Mouse (Mus musculus) gastrocnemius, adult 2 months (tissue): ENCODE results near the gene Olfr1099. TPM values are rescaled to one million over a fixed set of nuclear protein-coding genes. Genes with fewer than 3 reads are reported as not detected.

Source experiments
- DNase-seq: peaks from one replicate; pipeline ENCODE4 v3.0.0; 2022
- H3K27ac ChIP-seq: fragments of 200-600 bp; 2 replicates; pipeline ENCODE4 v1.8.1; 2022; ENCODE audit warnings: mild to moderate bottlenecking
- H3K4me3 ChIP-seq: fragments of 200-600 bp; 2 replicates; pipeline ENCODE4 v1.8.1; 2022; ENCODE audit warnings: mild to moderate bottlenecking, moderate library complexity
- CTCF ChIP-seq: fragments of 200-600 bp; IDR thresholded peaks from 2 replicates; pipeline ENCODE4 v1.8.1; 2022; ENCODE audit warnings: antibody characterized with exemption, mild to moderate bottlenecking, moderate library complexity
- intact Hi-C: fragments of 180-260 bp; cut with DNase I; formaldehyde crosslinking; loops from one replicate; pipeline ENCODE4 v1.15.1; 2025
- long read RNA-seq, 2 experiments: library from polyadenylated mRNA; stranded (forward); transcript quantifications; one replicate each; pipeline ENCODE4 v2.0.0; 2021
- total RNA-seq, 2 experiments: library from RNA; stranded (reverse); gene quantifications; 2 replicates each; pipeline ENCODE4 v1.2.3; 2021

The Olfr1099 gene
- not detected for total RNA-seq
- long read RNA-seq, experiment 1, result 0 reads
- long read RNA-seq, experiment 2, result 0 reads

- Histone ChIP-seq H3K27ac (no peak within 1 kb of the TSS), H3K4me3 (no peak within 1 kb of the TSS)
- no peak for DNase-seq
- TF ChIP-seq CTCF, result no peak
- intact Hi-C loops, result no loop called here
Measured at GRCm38 (mm10) chr2:86960593-86960992, at the start of gene Olfr1099. Gene Olfr1099, minus strand, starts transcription at chr2:86960693.

- intact Hi-C loops, result no loop called here
- Histone ChIP-seq H3K27ac (no peak within 1 kb of the TSS), H3K4me3 (no peak within 1 kb of the TSS)
- TF ChIP-seq CTCF, result no peak
- no peak for DNase-seq
Measured at GRCm38 (mm10) chr2:86998098-86998497, 37.6 kb upstream of the Olfr1099 start, which contains the start of gene Olfr1102. Gene Olfr1102, plus strand, starts transcription at chr2:86998398.

GRCm38 (mm10) chr2:86991121-86991520, 30.6 kb upstream of the Olfr1099 start, which contains the start of gene Olfr1101:
Gene Olfr1101, minus strand, starts transcription at chr2:86991221.
- TF ChIP-seq CTCF, result no peak
- no peak within 1 kb of the TSS for H3K27ac ChIP-seq
- no peak for DNase-seq
- intact Hi-C loops, result no loop called here
- H3K4me3 ChIP-seq, result no peak within 1 kb of the TSS

GRCm38 (mm10) chr2:86979854-86980253, 19.4 kb upstream of the Olfr1099 start, which contains the start of gene Olfr1100:
Gene Olfr1100, minus strand, starts transcription at chr2:86979954.
- no peak within 1 kb of the TSS for H3K4me3 ChIP-seq
- no peak for TF ChIP-seq CTCF
- no peak within 1 kb of the TSS for H3K27ac ChIP-seq
- intact Hi-C loops, result no loop called here
- no peak for DNase-seq

GRCm38 (mm10) chr2:86926557-86926956, 33.9 kb downstream of the Olfr1099 start:
- no peak for DNase-seq
- no peak overlapping the region for H3K27ac ChIP-seq
- H3K4me3 ChIP-seq, result no peak overlapping the region
- TF ChIP-seq CTCF, result no peak
- intact Hi-C loops, result no loop called here

GRCm38 (mm10) chr2:86924445-86924844, 36.0 kb downstream of the Olfr1099 start, which contains the start of gene Olfr1098:
Gene Olfr1098, minus strand, starts transcription at chr2:86924545.
- no peak within 1 kb of the TSS for H3K4me3 ChIP-seq
- no peak within 1 kb of the TSS for H3K27ac ChIP-seq
- DNase-seq, result no peak
- TF ChIP-seq CTCF, result no peak
- intact Hi-C loops, result no loop called here

GRCm38 (mm10) chr2:86905647-86906046, 54.8 kb downstream of the Olfr1099 start:
- intact Hi-C loops, result no loop called here
- no peak for DNase-seq
- TF ChIP-seq CTCF, result no peak
- no peak overlapping the region for H3K4me3 ChIP-seq
- H3K27ac ChIP-seq, result no peak overlapping the region

Other genes starting within 250 kb of the Olfr1099 start
- gene Olfr1089, start 227.0 kb downstream of the Olfr1099 start, total RNA-seq, result not detected
- not detected for gene Olfr1090, start 201.7 kb downstream of the Olfr1099 start, total RNA-seq
- not detected for gene Olfr1093, start 178.2 kb downstream of the Olfr1099 start, total RNA-seq
- not detected for gene Olfr141, start 150.7 kb downstream of the Olfr1099 start, total RNA-seq
- not detected for gene Olfr1094, start 136.0 kb downstream of the Olfr1099 start, total RNA-seq
- not detected for gene Olfr1095, start 109.0 kb downstream of the Olfr1099 start, total RNA-seq
- gene Gm13723, start 85.9 kb downstream of the Olfr1099 start, total RNA-seq, result not detected
- not detected for gene Olfr1097, start 68.5 kb downstream of the Olfr1099 start, total RNA-seq
- not detected for gene Olfr1098, start 36.1 kb downstream of the Olfr1099 start, total RNA-seq
- gene Olfr1100, start 19.3 kb upstream of the Olfr1099 start, total RNA-seq, result not detected
- not detected for gene Olfr1101, start 30.5 kb upstream of the Olfr1099 start, total RNA-seq
- gene Olfr1102, start 37.7 kb upstream of the Olfr1099 start, total RNA-seq, result not detected
- not detected for gene Olfr1104, start 66.4 kb upstream of the Olfr1099 start, total RNA-seq
- not detected for gene Olfr1105, start 75.8 kb upstream of the Olfr1099 start, total RNA-seq
- not detected for gene Olfr1106, start 91.6 kb upstream of the Olfr1099 start, total RNA-seq
- not detected for gene Olfr1107, start 115.1 kb upstream of the Olfr1099 start, total RNA-seq
- gene Olfr1109, start 135.3 kb upstream of the Olfr1099 start, total RNA-seq, result not detected
- not detected for gene Olfr259, start 153.9 kb upstream of the Olfr1099 start, total RNA-seq
- gene Olfr1110, start 179.6 kb upstream of the Olfr1099 start, total RNA-seq, result not detected
- gene Olfr1111, start 191.9 kb upstream of the Olfr1099 start, total RNA-seq, result not detected
- not detected for gene Olfr1112, start 227.1 kb upstream of the Olfr1099 start, total RNA-seq
- gene Olfr1113, start 248.3 kb upstream of the Olfr1099 start, total RNA-seq, result not detected